Mouse (Mus musculus): Measurements from ENCODE around the gene Gm6588.

Gene Gm6588

DNA sequence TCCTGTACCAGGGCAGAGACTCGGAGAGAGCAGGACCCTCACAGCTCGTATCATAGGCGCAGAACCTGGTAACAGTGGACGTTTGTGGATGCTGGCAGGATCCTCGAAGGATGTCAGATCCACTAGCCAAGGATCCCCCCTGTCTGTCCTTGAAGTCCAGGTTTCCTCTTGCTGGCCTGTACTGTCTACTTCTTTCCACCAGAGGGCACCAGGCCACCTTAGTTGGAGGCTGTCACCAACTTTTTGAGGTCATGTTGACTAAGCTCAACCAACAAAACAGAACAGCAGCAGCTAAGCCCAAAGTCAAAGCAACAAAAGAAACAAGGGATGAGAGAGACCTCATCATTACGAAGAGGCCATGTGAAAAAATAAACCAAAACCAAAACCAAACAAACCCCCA, 20.9 kb downstream of the Gm6588 start:
- no peak for DNase-seq (ENCODE audit: low spot score)

DNA sequence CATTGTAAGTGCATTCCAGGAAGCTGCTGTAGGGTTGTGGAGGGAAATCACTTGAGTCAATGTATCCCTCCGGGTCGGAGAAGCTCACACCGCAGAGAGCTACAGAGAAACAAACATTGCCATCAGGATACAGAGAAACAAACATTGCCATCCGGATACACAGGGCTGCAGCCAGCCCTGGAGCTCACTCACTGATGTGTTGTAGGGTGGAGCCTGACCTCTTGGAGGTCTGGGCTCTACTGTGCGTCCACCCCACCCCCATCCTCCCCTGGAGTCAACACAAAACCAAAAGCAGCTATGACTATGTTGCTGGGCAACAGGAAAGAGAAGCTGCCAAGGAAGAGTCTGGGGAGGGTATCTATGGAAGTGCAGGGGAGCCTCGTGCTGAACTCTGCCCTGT, 24.2 kb downstream of the Gm6588 start:
- DNase-seq (ENCODE audit: low spot score) = no peak

DNA sequence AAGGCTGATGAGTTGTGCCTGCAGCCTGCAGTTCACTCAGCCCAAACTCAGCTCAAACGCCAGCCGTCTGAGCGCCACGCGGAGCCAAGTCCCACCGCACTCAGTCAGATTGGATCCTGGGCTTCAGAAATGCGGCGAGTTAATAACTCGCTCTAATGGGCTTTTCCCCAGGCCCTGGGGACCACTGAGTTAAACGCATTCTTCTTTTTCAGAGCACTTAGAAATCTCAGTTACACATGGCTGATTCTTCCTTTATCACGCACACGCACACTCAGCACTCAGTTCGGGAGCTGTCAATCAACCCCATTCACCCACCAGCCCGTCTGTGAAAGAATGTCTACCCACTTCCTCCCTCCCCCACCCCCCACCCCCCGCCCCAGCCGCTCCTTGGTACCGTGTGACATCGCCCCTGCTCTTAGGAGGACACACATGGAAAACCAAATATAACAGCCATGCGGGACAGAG, 32.8 kb downstream of the Gm6588 start:
- DNase-seq (ENCODE audit: low spot score) = no peak

DNA sequence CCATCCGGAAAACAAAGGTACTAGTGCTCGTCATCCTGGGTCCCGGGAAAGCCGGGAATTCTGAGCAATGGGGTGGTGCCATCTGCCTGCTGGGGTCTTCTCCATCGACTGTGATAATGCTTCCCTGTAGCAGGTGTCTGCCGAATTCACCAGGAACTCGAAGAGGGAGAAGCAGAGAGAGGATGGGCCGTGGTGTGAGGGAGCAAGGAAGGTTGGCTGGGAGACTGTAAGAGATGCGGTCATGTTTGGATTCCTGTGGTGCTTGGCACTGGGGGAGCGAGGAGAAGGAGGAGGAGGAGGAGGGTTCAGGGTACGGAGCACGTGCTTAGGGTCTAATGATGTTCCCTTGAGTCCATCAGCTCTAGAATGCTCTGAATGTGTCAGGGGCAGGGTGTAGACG, 33.3 kb downstream of the Gm6588 start:
- DNase-seq (ENCODE audit: low spot score) = no peak

DNA sequence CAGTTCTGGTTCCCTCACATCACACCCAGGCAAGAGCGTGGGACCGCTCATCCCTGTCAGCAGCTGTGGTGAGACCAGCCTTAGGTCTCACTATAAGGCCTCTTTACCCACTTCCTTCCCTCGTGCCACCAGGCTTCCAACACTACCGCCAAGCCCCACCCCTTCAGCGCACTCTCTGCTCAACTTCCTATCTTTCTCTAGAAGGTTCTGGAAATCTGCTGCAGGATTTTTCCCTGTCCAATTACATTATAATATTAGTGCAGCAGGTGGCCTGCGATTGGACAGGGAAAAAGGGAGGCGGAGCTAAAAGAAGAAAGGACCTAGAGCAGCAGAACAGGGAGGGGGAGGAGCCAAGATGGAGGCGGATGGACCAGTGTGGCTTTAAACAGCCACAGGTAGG, 33.8 kb downstream of the Gm6588 start:
- no peak for DNase-seq (ENCODE audit: low spot score)

DNA sequence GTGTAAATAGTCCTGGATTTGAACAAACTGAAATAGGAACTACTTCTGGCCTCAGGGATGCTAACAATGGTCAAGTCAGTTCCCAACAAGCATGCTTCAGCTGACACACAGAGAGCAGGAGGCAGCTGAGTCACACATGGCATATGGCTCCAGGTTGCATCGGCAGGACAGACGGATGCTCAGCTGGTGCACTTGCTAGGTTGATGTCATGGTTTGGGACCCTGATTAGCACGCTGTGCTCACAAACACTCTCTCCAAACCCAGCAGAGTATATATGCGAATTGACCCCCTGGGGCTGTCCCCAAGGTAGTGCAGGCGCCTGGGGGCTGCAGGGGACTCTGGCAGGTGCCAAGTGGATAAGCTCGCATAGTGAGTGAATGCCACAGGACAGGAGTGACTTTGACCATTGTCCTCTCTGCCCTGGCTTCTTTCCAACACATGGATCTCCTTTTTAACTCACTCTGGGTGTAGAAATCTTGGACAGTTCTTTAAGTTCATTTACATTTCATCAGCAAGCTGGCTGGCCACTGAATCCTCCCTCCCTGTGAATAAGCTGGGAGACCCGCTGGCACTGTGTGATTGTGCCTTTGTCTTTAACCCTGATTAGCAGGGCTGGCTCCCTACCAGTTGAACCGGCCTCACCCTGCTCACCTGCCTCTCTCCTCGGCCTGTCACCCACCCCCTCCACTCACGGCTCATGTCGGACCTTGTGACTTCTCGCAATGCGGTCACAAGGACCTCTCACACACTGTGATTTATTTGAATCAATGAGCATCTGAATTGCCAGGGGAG, 35.9 kb downstream of the Gm6588 start:
- no peak for DNase-seq (ENCODE audit: low spot score)

DNA sequence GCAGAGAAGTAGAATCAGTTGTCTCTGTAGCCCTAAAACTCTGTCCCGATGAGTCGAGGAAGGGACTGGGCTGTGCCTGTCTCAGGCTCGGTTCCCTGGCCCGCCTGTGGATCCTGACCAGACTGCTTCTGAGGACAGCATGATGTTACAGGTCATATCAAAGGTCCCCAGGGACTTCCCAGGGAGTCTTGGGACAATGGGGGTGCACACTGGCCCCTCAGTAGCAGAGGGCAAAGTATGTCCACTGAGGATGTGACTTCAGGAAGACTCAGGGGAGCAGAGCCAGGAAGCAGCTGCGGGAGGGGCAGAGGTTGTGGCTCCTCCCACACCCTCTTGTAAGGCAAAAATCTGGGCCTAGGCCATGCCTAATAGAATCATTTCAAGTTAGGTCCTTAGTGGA, 37.2 kb downstream of the Gm6588 start:
- DNase-seq (ENCODE audit: low spot score) = no peak

DNA sequence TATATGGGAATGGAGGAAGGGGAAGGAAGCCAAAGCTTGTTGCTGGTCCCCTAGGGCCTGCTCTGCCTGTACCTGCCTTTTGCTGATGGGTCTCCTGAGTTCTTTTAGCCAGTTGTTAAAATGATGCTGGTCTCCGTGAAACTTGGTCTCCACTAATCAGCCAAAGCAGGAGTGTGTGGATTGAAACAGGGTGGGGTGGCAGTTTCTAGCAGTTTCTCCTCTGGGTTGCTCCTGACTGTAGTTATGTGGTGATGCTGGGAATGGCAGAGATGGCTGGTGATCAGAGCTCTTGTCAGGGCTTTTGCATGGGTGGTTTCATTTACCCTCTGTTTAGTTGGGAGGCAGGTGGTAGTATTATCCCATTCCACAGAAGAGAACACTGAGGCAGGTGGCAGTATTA, 38.3 kb downstream of the Gm6588 start:
- no peak for DNase-seq (ENCODE audit: low spot score)

DNA sequence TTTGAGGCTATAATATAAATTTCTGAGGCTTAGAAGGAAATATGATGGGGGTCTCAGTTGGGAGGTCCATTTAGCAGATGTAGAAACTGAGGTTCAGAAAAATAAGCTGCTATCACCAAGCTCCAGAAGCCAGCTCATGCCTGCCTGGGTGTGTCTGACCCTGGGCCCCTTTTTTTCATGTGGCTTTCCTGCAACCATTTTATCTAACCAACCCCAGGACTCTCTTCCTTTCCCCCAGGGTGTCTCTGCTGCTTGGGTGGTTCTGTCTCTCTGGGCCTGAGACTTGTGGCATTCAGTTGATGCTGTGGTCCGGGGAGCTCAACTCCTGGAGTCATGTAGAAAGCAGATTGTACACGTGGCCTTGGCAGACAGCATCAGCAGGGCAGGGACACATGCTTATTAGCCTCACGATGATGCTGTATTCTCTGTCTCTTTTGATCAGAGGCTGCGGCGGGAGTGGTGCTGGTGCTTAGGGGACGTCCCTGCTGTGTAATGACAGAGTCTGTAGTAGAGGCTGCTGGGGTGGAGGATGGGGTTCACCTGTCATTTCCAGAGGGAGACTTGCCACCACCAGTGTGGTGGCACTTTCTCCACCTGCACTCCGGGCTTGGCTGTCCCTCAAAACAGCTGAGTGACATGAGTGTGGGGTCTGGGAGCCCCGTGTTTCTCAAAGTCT, 39.0 kb downstream of the Gm6588 start:
- DNase-seq (ENCODE audit: low spot score) = no peak

DNA sequence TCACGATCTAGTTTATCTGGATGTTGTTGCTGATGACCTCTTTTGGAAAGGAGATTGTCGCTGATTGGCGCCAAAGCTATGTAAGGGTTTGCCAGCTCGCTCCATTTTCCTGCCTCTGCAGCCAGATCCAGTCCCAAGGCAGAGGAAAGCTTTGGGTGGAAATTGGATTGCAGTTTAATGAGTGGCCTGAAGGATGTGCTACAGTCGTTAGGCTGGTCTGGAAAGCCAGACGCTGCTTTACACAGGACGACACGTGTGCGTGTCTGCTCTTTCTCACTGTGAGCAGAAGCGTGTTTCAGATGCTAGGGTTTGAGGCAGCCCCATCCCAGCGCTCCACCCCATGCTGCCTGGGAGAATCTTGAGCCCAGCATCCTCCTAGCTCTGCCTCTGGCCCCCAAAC, 42.3 kb downstream of the Gm6588 start:
- no peak for DNase-seq (ENCODE audit: low spot score)

DNA sequence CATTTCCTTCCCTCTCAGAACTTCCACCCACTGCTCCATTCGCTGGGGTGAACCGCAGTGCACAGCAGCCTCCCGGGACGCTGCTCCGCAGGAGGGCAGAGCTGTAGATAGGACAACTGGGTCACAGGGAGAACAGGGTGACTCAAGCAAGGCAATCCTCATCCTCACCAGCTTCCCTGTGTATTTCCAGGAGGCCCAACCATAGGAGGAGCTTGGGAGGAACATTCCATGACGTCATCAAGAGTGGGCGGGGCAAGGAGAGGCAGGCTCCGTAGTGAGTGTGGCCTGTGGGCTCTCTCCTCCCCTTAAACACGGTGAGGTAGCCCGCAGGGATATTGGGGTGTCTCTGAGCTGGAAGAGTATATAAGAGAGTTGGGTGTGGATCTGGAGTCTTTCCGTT, 44.3 kb downstream of the Gm6588 start:
- peak; percentile 23 for DNase-seq (ENCODE audit: low spot score)

DNA sequence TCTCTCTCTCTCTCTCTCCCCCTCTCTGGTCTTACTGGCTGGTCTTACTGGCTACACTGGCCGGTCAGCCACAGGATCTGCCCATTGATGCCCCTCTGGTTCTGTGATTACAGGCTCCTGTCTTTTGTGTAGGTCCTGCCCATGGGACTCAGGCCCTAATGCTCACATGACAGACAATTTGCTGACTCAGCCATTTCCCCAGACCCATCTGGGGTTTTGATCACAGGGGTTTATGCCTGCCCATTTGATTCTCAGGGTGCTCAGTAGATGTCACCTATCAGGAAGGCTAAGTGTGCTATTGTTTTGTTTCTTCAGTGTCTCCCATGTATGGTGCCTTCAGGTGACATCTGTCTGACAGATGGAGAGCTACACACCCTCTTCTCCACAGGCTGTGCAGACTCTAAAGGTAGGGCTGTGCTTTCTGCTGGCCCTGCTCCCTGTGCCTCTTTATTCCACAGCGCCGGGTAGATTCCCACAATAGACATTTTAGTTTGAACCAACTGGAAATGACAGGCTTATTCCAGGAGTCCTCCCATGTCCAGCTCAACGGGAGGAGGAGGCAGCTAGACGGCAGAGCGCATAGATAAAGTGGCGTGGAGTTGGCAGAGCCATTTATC, 47.6 kb downstream of the Gm6588 start:
- no peak for DNase-seq (ENCODE audit: low spot score)

DNA sequence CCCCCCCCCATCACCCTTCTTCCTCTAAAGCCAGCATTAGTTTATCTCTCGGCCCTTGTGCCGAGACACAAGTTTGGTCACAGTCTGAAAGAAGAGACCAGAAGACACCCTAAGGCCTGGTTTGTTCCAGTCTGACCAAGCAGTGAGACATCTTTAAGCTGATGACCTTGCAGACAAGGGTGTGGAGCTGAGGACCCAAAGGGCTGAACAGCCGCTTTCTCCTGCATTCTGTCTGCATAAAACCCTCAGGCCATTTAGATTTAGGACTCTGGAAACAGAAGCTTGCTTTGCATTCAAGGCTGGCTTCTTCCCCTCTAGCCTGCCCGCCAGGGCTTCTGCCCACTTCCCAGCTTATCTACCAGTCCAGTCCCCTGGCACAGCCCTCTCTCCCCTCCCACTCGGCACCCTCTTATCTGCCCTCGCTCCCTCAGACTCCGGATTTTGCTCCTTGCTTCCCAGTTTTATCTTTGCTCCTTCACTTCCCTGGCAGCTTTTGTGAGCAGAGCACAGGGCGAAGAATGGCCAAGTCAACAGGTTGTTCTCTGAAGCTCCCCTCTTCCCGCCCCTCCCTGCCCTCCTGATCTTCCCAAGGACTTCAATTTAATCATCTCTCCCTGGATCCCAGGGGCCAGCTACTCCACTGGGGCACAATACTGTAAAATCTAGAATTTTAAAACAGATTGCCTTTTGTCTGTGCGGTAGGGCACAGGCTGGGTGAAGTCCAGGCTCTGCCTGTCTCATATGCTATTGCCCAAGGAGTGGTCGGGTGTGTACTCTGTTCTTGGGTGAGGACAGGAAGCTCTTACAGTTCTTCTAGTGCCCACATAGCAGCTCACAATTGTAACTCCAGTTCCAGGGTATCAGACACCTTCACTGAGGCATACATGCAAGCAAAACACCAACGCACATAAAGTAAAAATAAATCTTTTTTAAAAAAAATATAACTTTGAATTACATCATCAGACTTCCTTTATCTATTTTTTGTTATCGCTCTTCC, 50.0 kb downstream of the Gm6588 start:
- DNase-seq (ENCODE audit: low spot score) = no peak

DNA sequence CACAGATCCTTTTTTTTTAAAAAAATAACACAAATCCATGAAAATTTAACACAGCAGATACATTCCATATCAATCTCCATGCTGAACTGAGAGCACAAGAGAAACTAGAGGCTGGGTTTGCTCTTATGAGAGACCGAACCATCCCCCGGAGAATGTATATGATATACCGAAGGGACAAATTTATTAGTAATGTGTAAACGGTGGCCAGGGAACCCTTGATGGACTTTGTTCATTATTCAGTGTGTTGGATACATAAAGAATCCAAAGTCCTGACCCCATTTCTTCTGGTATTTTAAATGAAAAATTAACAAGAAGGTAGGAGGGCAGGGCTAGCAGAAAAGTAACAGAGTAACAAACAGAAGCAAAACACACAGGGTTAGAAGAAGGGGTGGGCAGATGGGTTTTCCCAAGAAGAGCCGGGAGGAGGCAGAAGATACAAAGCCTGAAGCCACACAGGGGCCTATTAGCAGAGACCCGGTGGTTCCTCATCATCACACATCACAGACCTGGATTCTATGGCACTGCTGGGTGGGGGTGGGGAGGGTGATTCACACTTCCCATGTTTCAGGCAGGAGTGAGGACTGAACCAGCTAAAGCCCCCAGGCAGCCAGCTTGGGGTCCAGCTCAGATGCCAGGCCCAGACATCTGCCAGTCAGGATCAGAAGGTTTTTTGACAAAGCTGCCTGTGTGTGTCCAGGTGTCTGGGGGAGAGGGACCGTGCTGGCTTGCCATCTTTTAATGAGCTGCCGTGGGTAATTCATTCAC, 50.9 kb downstream of the Gm6588 start:
- DNase-seq (ENCODE audit: low spot score) = no peak

Measured in yolk sac, embryonic 10.5 days (tissue).